Mouse (Mus musculus) embryonic facial prominence, embryonic 15.5 days (tissue): ENCODE results near the gene Taf6. TPM values are rescaled to one million over a fixed set of nuclear protein-coding genes. Genes with fewer than 3 reads are reported as not detected.

Experiments
- ATAC-seq: fragments of 200-750 bp; cut with Nextera tagmentation; 2 replicates; pipeline ENCODE4 v1.8.0; 2017; ENCODE audit warnings: low read depth, moderate TSS enrichment; ENCODE audit not compliant: insufficient number of reproducible peaks, low FRiP score, low TSS enrichment
- H3K27ac ChIP-seq: fragments of 300-500 bp; sonication (generic); replicated peaks from 2 replicates; pipeline ENCODE4 v1.5.1; 2015; ENCODE audit warnings: mild to moderate bottlenecking, inconsistent platforms
- H3K27me3 ChIP-seq: fragments of 300-500 bp; sonication (generic); 2 replicates; pipeline ENCODE4 v1.6.1; 2015; ENCODE audit warnings: inconsistent platforms
- H3K36me3 ChIP-seq: fragments of 300-500 bp; sonication (generic); 2 replicates; pipeline ENCODE4 v1.6.1; 2015; ENCODE audit warnings: mild to moderate bottlenecking, inconsistent platforms
- H3K4me1 ChIP-seq: fragments of 300-500 bp; sonication (generic); 2 replicates; pipeline ENCODE4 v1.6.1; 2015; ENCODE audit warnings: inconsistent platforms
- H3K4me2 ChIP-seq: fragments of 300-500 bp; sonication (generic); replicated peaks from 2 replicates; pipeline ENCODE4 v1.6.1; 2015; ENCODE audit warnings: mild to moderate bottlenecking, inconsistent platforms
- H3K4me3 ChIP-seq: fragments of 300-500 bp; sonication (generic); replicated peaks from 2 replicates; pipeline ENCODE4 v1.5.1; 2015; ENCODE audit warnings: mild to moderate bottlenecking, inconsistent platforms
- H3K9ac ChIP-seq: fragments of 300-500 bp; sonication (generic); 2 replicates; pipeline ENCODE4 v1.6.1; 2015; ENCODE audit warnings: inconsistent platforms
- H3K9me3 ChIP-seq: fragments of 300-500 bp; sonication (generic); replicated peaks from 2 replicates; pipeline ENCODE4 v1.6.1; 2016; ENCODE audit warnings: inconsistent platforms
- WGBS: fragments of 180-500 bp; shearing (Covaris S2); methylation state at CpG from one replicate; pipeline ENCODE4 v1.1.7; 2015; 5-methylcytosine and 5-hydroxymethylcytosine counted together
- microRNA counts: library from miRNA; unstranded; fragments of <30 nt; microRNA quantifications from one replicate; lab custom pipeline; 2016
- microRNA-seq: library from miRNA; unstranded; fragments of <30 nt; microRNA quantifications from one replicate; pipeline ENCODE4, GENCODE M21; 2016; ENCODE audit warnings: borderline number of aligned reads
- polyA plus RNA-seq: library from polyadenylated mRNA; unstranded; fragments of >200 nt; fragmentation: Nextera tagmentation; extraction: Ambion mirVana; gene quantifications from 2 replicates; pipeline ENCODE4 v1.2.1, GENCODE M21; 2015

Taf6 gene
- polyA plus RNA-seq, 1 experiment from 2014 or later: 87.7 TPM

DNA sequence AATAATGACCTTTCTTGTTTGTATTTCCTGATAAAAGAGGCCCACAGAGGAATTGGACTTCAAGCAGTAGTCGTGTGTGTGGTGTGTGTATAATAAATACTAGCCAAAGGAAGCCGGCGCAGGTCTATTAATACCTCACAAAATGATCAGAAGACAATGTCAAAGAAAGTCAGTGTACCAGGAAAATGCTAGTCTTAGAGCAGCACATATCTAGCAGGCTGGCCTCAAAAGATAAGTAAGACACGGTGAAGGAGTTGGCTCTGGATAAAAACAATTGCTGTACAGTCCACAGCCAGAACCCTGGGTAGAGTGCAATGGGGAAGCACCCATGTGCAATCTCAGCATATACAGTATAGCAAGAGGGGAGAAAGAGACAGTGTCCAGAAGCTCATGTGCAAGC, 50.0 kb downstream of the Taf6 start:
- no peak overlapping the region for H3K9ac ChIP-seq
- 89% methylated on average over 4 of the region's 4 CpGs for WGBS
- no peaks in the 10 kb centered on the region for H3K27me3 ChIP-seq
- H3K4me1 ChIP-seq: no peaks in the 10 kb centered on the region; the same call in 1 of the 2 replicates
- peaks cover 37% of the 10 kb centered on the region for H3K36me3 ChIP-seq
- ATAC-seq: no peak
- H3K9me3 ChIP-seq: no peaks in the 10 kb centered on the region
- H3K4me3 ChIP-seq: no peak overlapping the region
- no peak overlapping the region for H3K27ac ChIP-seq
- no peak overlapping the region for H3K4me2 ChIP-seq

DNA sequence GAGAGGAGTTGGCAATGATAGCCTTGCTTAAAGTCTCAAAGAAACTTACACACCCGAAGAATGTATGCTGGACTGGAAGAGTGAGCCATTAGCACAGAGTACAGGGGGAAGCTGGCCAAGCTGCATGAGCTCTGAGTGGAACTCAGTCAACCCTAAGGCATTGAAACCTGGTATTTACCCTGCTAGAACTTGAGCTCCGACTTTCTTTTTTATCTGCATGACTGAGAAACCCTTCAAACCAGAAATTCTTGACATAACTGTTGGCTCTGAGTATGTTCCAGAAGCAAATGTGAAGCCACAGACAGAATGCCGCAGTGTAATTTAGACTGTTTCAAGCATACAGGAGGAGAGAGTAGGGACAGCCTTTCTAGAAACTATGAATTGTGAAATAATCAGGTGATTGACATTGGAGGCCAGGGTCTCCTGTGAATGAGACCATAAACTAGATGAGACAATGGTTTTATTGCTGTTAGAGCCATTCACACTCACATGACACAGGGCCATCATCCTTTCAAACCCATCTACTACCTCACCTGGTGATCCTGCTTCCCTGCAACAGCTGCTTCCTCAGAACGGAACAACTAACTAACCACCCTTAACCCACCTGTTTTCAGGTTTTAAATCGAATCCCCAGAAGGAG, 54.7 kb downstream of the Taf6 start:
- Histone ChIP-seq H3K4me3 (no peak overlapping the region), H3K36me3 (peaks cover 70% of the 10 kb centered on the region), H3K4me2 (no peak overlapping the region), H3K4me1 (no peaks in the 10 kb centered on the region), H3K9me3 (no peaks in the 10 kb centered on the region), H3K27me3 (no peaks in the 10 kb centered on the region), H3K27ac (no peak overlapping the region), H3K9ac (no peak overlapping the region)
- ATAC-seq: no peak
- WGBS: 73% methylated on average over 5 of the region's 5 CpGs

MicroRNA genes within 50 kb of the gene (microRNA counts, 519-probe panel; counts per million panel counts)
- microRNA mmu-miR-106b (lab: Ali Mortazavi, UCI): 3,659 counts per million, percentile 87 among the panel's probes with 10 or more counts
- 4,326 counts per million, percentile 96 among the panel's probes with 10 or more counts for microRNA mmu-miR-25 (lab: Ali Mortazavi, UCI)
- 3,549 counts per million, percentile 84 among the panel's probes with 10 or more counts for microRNA mmu-miR-93 (lab: Ali Mortazavi, UCI)

Small RNA genes lying within 50 kb of the gene (microRNA-seq; reads per million reads assigned to microRNA genes)
- gene Mir106b (4,627 reads per million, percentile 89 among the genes with 10 or more reads in this experiment), gene Mir25 (523 reads per million, percentile 71 among the genes with 10 or more reads in this experiment), gene Mir93 (6,682 reads per million, percentile 92 among the genes with 10 or more reads in this experiment)

Other genes starting within 250 kb of the Taf6 start
- gene Gjc3, start 224.4 kb downstream of the Taf6 start, polyA plus RNA-seq: 0.92 and 1.2 TPM in 2 replicates
- 0.17 TPM in 1 of 2 replicates, not detected in the other for gene Azgp1, start 205.9 kb downstream of the Taf6 start, polyA plus RNA-seq
- not detected in 2 replicates for gene Smok3a, start 166.2 kb downstream of the Taf6 start, polyA plus RNA-seq
- gene Smok3b, start 166.0 kb downstream of the Taf6 start, polyA plus RNA-seq: not detected in 2 replicates
- gene Smok3c, start 134.3 kb downstream of the Taf6 start, polyA plus RNA-seq: not detected in 2 replicates
- 16.5 and 17.8 TPM in 2 replicates for gene Zkscan1, start 102.4 kb downstream of the Taf6 start, polyA plus RNA-seq
- gene Zscan21, start 70.5 kb downstream of the Taf6 start, polyA plus RNA-seq: 54.0 and 58.1 TPM in 2 replicates
- 17.4 and 19.9 TPM in 2 replicates for gene Zfp113, start 31.7 kb downstream of the Taf6 start, polyA plus RNA-seq
- gene Cops6, start 26.4 kb downstream of the Taf6 start, polyA plus RNA-seq: 303 and 321 TPM in 2 replicates
- 26.9 and 27.4 TPM in 2 replicates for gene Ap4m1, start 15.4 kb downstream of the Taf6 start, polyA plus RNA-seq
- 141 and 142 TPM in 2 replicates for gene Mcm7, start 15.0 kb downstream of the Taf6 start, polyA plus RNA-seq
- 61.1 and 65.6 TPM in 2 replicates for gene Cnpy4, start within 50 bp of the Taf6 start, polyA plus RNA-seq
- gene Mblac1, start 6.9 kb upstream of the Taf6 start, polyA plus RNA-seq: 8.5 and 8.6 TPM in 2 replicates
- gene Nxpe5, start 38.4 kb upstream of the Taf6 start, polyA plus RNA-seq: not detected in 2 replicates
- 72.6 and 72.7 TPM in 2 replicates for gene Lamtor4, start 68.0 kb upstream of the Taf6 start, polyA plus RNA-seq
- gene BC037034, start 76.6 kb upstream of the Taf6 start, polyA plus RNA-seq: 7.4 and 7.7 TPM in 2 replicates
- gene Gal3st4, start 85.4 kb upstream of the Taf6 start, polyA plus RNA-seq: 2.9 and 3.1 TPM in 2 replicates
- gene Gm43720, start 92.5 kb upstream of the Taf6 start, polyA plus RNA-seq: 0.12 and 0.13 TPM in 2 replicates
- 24.7 and 30.0 TPM in 2 replicates for gene Gpc2, start 92.6 kb upstream of the Taf6 start, polyA plus RNA-seq
- gene Stag3, start 92.8 kb upstream of the Taf6 start, polyA plus RNA-seq: 4.9 and 5.2 TPM in 2 replicates
- gene Pvrig, start 154.5 kb upstream of the Taf6 start, polyA plus RNA-seq: 0.21 TPM in 1 of 2 replicates, not detected in the other